Mouse (Mus musculus): Measurements from ENCODE around the gene Card19.
A peak's percentile ranks its signal among the peaks of the same experiment; 100 is the strongest.

The Card19 gene

DNA sequence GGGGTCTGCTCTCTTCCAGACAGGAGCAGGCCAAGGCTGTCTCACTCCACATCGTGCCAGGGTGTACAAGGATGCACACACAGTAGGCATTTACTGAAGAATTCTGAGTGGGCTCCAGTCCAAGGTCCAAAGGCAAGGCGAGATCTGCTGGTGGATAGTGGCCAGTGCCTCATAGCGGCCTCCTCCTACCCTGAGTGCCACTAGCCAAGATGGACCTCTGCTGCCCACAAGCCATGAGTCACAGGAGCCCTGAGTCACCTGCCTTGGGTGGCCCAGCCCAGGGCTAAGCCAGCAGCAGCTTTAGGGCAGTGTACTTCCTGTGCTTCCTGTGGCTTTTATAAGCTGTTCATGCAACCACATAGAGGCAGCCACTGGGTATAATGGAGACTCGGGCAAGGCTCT is 2.3 kb downstream of the Card19 start:
- no peak for TF ChIP-seq GATA4 (IDR thresholded peaks at IDR 0.05; ENCODE audit: insufficient replicate concordance, low read length)

DNA sequence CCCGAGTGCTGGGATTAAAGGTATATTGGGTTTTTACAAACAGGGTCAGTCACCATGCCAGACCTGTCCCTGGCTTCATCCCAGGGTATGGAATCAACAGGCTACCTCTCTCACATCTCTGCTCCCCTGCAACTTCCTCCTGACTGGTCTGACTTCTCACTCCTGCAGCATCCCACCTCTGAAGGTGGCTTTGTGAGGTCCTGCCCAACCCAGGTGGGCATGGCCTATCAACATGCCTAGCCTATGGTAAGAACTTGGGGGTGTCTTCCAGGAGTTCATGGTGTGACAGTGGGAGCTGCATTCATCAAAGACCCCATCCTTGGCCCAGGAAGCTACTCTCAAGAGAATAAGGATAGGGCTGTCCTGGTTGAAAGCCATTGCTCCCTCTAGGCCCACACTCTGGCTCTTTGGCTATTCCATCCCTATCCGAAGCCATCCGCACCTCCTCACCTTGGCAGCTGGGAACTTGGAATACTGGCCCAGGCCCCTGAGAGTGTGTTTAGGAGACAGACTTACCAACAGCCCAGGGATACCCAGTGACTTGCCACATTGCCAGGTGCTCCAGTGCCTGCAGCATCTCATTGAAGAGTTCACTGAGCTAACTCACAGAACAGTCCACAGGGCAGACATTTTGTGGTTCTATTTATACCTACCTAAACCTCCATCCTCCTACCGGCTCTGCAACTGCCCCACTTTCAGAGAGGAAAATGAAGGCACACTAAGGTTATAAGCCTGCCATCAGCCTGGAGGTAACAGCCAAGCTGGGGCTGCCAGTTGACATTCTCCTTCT is 2.9 kb downstream of the Card19 start:
- no peak for TF ChIP-seq GATA4 (IDR thresholded peaks at IDR 0.05; ENCODE audit: insufficient replicate concordance, low read length)

DNA sequence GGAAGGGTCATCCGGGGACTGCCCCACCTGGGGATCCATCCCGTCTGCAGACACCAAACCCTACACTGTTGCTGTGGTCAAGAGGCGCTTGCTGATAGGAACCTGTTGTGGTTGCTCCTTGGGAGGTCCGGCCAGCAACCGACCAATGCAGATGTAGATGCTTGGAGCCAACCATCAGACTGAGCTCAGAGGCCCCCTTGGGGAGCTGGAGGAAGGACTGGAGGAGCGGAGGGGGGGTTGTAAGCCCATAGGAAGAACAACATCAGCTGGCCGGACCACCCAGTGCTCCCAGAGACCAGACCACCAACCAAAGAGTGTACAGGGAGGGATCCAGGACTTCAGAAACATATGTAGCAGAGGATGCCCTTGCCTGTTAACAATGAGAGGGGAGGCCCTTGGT is 6.5 kb downstream of the Card19 start:
- no peak for TF ChIP-seq GATA4 (IDR thresholded peaks at IDR 0.05; ENCODE audit: insufficient replicate concordance, low read length)

DNA sequence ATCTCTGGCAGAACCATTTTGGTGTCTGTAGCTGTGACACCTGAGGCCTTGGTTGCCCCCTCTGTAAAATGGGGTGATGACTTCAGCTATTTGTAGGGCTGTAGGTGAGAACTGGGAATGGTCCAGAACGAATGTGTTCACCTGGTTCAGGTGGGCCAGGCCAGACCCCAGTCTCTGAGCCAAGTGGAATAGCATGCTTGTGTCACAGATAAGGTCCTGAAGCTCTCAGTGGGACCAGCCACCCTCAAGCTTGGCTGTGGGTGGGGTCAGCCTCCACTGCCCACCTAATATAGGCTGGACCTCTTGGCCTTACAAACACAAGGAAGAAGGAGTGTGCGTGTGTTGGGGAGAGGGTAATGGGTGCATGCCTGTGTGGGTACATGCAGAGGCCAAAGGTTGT is 9.5 kb downstream of the Card19 start:
- TF ChIP-seq GATA4 (IDR thresholded peaks at IDR 0.05; ENCODE audit: insufficient replicate concordance, low read length), result no peak

DNA sequence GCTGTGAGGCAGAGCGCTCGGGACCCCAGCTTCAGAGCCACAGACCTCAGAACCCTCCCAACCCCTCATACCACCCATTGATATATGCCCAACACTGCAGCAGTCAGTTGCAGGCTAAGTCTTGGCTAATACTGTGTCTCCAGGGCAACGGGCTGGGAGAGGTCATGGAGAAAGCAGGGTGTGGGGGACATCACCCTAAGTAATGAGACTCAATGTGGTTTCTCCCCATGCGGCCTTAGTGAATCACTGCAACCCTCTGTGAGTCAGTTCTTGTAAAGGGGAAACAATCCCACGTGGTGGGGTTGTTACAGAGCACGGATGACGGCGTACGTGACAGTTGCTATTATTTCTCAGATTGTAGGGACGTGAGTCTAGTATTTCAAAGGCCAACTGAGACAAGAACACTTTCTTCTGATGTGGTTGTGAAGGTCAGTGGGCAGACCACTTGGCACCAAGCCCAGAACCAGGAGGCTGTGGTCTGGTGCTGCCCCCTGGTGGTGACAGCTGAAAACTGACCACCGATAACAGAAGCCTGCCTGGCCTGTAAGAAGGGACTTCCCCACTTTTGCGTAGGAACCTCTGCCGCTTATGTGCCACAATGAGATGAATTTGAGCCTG is 10.3 kb downstream of the Card19 start:
- peak; percentile 63; the same call in 1 of the 2 replicates for TF ChIP-seq GATA4 (IDR thresholded peaks at IDR 0.05; ENCODE audit: insufficient replicate concordance, low read length)

DNA sequence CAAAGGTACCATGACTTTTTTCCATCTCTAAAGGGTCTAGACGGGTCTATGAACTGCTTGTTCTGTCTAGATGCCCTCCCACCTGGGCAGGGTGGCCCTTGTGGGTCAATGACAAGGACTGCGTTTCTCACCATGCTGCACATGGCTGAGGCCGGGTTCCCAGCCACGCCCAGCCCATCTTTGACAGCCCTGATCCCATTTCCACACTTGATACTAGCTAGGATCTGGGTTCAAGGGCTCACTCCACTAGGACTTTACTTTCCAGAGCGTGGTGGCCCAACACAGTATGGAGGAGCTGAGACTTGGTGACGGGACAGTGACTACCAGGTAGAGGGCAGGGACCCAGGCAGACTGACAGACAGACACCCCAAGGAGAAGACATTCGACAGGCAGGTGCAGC is 13.3 kb downstream of the Card19 start:
- no peak for TF ChIP-seq GATA4 (IDR thresholded peaks at IDR 0.05; ENCODE audit: insufficient replicate concordance, low read length)

DNA sequence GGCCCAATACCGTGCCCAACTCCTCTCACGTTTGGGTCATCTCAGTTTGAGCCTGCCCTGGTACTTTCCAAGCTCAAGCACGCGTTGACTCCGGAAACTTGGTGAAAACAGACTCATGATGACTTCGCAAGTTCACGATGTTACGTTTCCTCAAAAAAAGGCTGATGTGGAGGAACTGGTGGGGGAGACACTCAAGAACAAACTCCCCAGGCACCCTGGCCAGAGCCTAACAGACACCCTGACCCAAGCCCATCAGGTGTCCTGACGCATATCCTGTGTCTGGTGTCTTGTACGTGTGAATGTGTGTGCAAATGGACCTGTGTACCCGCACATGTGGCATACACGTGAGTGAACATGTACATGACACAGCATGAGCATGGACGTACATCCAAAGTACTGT is 15.1 kb downstream of the Card19 start:
- no peak for TF ChIP-seq GATA4 (IDR thresholded peaks at IDR 0.05; ENCODE audit: insufficient replicate concordance, low read length)

DNA sequence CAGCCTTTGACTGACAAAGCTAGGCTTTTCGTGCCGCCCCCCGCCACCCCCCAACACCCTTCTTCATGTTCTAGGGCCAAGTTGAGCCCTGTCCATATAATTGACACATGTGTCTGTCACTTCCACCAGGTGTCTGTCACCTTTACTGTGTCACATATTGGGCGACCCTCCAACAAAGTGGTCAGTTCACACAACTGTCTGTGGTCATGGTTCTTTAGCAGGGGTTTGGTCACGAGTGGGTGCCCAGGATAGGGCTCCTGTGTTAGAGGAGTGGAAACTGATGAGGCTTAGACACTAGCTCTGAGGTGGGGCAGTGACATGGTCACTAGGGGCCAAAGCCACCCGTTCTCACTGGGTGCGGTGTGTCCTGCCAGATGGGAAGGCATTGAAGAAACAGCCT is 15.9 kb downstream of the Card19 start:
- no peak for TF ChIP-seq GATA4 (IDR thresholded peaks at IDR 0.05; ENCODE audit: insufficient replicate concordance, low read length)

DNA sequence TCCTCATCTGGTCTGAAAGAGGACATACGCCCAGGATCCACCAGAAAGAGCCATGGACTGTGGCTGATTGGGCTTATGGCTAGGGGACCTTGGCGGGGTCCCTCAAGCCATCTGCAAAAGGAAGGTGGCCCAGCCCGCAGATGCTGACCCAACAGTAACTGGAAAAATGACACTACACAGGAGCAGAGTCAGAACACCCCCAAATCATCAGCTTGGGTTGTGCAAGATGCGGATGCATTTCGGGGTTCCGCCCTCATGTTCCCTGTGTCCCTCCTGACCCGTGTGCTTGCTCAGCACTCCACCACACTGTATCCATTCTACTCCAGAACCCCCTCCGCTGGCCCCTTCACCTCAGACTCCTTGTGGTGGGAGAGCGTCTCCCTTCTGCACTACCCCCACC is 17.1 kb downstream of the Card19 start:
- no peak for TF ChIP-seq GATA4 (IDR thresholded peaks at IDR 0.05; ENCODE audit: insufficient replicate concordance, low read length)

DNA sequence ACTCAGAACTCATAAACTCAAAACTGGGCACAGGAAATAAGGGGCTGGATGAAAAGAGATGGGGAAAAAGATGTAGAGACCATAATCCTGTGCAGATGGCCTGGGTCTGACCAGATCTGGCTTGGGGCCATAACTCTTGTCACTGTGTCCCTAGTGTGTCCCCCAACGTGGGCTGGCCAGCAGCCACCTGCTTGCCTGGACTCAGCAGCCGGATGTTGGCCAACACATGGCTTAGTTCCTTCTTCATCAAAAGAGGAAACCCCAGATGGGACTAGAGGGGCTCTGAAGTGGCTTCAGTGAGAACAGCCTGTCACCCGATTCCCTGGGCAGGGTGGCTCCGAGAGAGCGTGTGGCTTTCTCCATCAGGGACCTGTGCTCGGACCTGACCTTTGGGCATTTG is 19.1 kb downstream of the Card19 start:
- no peak for TF ChIP-seq GATA4 (IDR thresholded peaks at IDR 0.05; ENCODE audit: insufficient replicate concordance, low read length)

DNA sequence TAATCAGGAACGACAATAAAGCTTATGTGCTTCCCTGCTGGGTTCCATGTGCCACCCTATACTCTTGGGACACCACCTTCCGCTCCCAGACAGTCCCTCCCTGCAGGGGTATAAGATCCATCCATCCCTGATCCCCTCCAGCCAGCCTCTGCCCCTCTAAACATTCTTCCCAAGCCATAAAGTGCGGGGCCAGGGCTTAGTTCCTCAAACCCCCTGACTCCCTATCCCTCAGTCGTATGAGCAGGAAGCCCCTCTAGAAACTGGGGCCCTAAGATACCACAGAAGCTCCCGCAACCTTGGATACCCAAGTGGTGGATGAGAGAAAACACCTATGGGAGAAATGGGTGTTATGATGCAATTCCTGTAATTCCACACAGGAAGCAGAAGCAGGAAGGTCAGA is 19.6 kb downstream of the Card19 start:
- no peak for TF ChIP-seq GATA4 (IDR thresholded peaks at IDR 0.05; ENCODE audit: insufficient replicate concordance, low read length)

DNA sequence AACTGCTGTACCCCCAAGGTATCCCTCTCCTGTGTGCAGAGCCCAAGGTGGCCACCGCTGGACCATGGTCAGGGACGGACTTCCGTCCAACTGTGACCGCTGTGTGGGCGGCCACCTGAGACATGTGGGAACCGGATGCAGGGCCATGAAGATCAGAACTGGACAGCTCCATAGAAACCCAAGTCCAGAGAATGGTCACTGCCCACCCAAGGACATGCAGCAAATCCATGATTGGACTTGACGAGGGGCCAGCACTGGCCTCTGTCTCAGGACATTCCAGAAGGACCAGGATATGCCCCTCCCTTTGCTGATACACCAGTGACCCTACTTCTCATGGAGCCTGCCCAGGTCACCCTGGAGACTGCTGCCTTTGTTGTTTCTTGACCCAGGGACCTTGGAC is 20.2 kb downstream of the Card19 start:
- peak; percentile 45; the same call in 1 of the 2 replicates for TF ChIP-seq GATA4 (IDR thresholded peaks at IDR 0.05; ENCODE audit: insufficient replicate concordance, low read length)

DNA sequence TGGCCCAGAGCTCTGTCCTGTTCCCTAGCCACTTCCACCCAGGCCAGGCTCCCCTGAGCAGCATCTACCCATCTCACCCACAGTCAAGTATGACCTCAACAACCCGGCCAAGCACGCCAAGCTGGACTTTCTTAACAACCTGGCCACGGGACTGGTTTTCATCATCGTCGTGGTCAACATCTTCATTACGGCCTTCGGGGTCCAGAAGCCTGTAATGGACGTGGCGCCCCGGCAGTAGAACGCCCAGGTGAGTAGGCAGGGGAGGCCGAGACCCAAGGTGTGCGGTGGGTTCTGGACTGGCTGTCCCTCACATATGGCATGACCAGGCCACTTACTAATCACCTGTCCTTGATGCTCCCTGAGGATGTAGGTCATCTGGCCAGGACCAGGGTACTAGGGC is 21.0 kb downstream of the Card19 start:
- TF ChIP-seq GATA4 (IDR thresholded peaks at IDR 0.05; ENCODE audit: insufficient replicate concordance, low read length), result no peak

DNA sequence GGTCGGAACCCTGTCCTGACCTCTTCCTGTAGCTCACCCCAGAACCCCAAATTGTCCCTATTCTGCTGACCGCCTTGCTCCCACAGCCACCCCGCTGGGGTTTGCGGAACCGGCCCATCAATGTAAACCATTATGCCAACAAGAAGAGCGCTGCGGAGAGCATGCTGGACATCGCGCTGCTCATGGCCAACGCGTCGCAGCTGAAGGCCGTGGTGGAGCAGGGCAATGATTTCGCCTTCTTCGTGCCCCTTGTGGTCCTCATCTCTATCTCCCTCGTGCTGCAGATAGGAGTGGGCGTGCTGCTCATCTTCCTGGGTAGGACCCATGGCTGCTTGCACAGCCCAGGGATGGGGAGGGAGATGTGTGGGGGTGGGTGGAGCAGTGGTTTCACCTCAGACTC is 22.2 kb downstream of the Card19 start:
- TF ChIP-seq GATA4 (IDR thresholded peaks at IDR 0.05; ENCODE audit: insufficient replicate concordance, low read length), result no peak

DNA sequence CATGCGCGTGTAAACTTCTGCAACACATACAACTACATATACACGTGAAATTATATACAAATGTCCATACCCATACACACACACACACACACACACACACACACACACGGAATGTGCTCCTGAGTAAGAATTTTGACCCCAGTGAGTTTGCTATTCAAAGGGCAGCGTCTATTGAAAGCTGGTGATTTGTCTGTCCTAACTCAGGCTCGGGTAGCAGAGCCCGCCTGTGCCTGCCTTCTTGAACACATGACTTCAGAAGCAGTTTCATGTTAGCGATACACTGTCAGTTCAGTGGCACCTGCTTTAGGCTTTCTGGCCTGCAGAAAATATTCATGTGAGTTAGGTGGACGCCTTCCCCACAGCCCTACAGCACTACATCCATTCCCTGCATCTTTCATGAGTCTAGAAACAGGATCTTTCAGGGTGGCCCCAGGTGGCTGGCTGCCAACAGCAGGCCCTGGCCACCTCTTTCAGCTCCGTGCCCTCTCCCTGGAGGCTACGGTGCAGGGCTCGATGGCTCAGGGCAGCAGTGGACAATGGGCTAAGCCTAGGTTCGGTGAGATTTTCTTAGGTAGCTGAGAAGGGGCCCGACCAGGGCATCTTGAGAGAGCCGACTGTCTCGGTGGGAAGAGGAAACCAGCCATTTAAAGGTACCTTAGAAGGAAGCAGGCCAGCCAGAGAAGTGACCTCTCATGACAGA is 23.5 kb downstream of the Card19 start:
- TF ChIP-seq GATA4 (IDR thresholded peaks at IDR 0.05; ENCODE audit: insufficient replicate concordance, low read length), result no peak

DNA sequence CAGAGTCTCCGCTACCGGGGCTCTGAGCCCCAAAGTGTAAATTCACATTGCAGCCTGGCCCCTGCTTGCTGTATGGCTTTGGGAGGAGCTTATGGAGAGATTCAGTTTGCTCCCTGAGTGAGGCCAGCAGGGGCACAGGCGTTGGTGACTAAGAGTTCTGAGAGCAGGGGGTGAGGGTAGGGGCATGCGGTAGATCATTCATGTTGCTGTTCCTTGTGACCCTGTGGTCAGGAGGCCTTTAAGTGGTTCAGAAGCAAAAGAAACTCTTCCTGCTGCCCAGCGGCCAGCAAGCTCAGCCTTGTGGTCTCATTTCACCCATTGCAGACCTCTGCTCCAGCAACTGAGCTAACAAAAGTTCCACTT is 24.2 kb downstream of the Card19 start:
- TF ChIP-seq GATA4 (IDR thresholded peaks at IDR 0.05; ENCODE audit: insufficient replicate concordance, low read length), result no peak

Measured in liver, adult (tissue).